Mouse (Mus musculus): ENCODE measurements around the gene Dnph1.

DNA sequence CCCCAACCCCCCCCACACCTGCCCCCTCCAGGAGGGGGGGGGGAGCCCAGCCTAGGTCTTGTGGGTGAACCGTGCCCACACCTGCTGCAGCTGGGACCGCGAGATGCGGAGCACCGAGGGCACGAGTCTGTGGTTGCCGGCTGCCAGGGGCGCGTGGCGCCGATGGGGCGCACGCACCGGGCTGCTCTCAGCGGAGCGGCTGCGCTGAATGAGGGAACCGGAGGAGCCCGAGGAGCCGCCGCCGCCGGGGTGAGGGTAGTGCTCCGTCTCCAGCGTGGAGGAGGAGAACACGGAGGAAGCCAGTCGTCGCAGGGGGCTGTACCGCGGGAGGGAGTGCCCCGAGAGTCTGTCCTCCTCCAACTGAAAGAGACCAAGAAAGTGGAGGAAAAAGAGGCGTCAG, 35.8 kb upstream of the Dnph1 start:
- no peak for TF ChIP-seq CTCF (IDR thresholded peaks at IDR 0.05; ENCODE audit: borderline replicate concordance, extremely low read depth, insufficient read depth, insufficient read length)
- no peak for TF ChIP-seq POLR2A (IDR thresholded peaks at IDR 0.05; ENCODE audit: borderline replicate concordance, extremely low read depth, insufficient read depth, insufficient read length, poor library complexity, severe bottlenecking)
